Mouse (Mus musculus) effector memory CD4-positive, alpha-beta T cell, adult 5 months (primary cell): ENCODE results near the gene Prickle2. TPM values are rescaled to one million over a fixed set of nuclear protein-coding genes. Genes with fewer than 3 reads are reported as not detected.

Experiments
- polyA plus RNA-seq: library from polyadenylated mRNA; unstranded; fragments of 100-300 nt; shearing (Covaris generic); gene quantifications from one replicate; pipeline ENCODE4 v1.2.1, GENCODE M21; 2017

Gene Prickle2
- 0.15 TPM for polyA plus RNA-seq

GRCm38 (mm10) chr6:92706145-92706466, at the start of gene Prickle2:
Gene Prickle2 (minus strand): TSS chr6:92706155.

Other genes with a start within 250 kb of the Prickle2 start
- gene A730049H05Rik, start 110.3 kb upstream of the Prickle2 start, polyA plus RNA-seq: not detected
- gene Gm15737, start 163.2 kb upstream of the Prickle2 start, polyA plus RNA-seq: not detected
- gene Adamts9, start 237.3 kb upstream of the Prickle2 start, polyA plus RNA-seq: 0.22 TPM